Mouse (Mus musculus) CH12.LX (cell line): ENCODE data around the gene Scube3. TPM values are rescaled to one million over a fixed set of nuclear protein-coding genes. Genes with fewer than 3 reads are reported as not detected.

Source experiments
- DNase-seq: peaks from one replicate; pipeline ENCODE4 v3.0.0-alpha.2; 2013; ENCODE audit errors: extremely low read depth
- H3K27ac ChIP-seq: 2 replicates; pipeline ENCODE4 v1.5.1; 2012; ENCODE audit warnings: low read depth, mild to moderate bottlenecking, control low read depth, moderate library complexity; ENCODE audit not compliant: insufficient read depth
- H3K27me3 ChIP-seq: replicated peaks from 2 replicates; pipeline ENCODE3; 2012; ENCODE audit warnings: inconsistent platforms
- H3K36me3 ChIP-seq, 2 experiments: replicated peaks in 1 of 2; 2 replicates each; pipeline versions ENCODE3 to v1.6.1; 2012; ENCODE audit warnings: inconsistent platforms in 1 of 2, low read length in 1 of 2, mild to moderate bottlenecking in 1 of 2, mixed read lengths in 1 of 2, moderate library complexity in 1 of 2; ENCODE audit not compliant: control insufficient read depth in 1 of 2, insufficient read depth in 1 of 2
- H3K4me1 ChIP-seq, 2 experiments: 2 replicates each; pipeline ENCODE4 v1.6.1; 2012; ENCODE audit warnings: inconsistent platforms in 1 of 2, moderate library complexity in 1 of 2; ENCODE audit not compliant: insufficient read depth in 2 of 2, control insufficient read depth in 1 of 2
- H3K4me2 ChIP-seq: 2 replicates; pipeline ENCODE4 v1.6.1; 2012; ENCODE audit warnings: low read depth, mild to moderate bottlenecking, control low read depth; ENCODE audit not compliant: poor library complexity, insufficient read depth, severe bottlenecking
- H3K4me3 ChIP-seq, 3 experiments: fragments of 150-350 bp in 1 of 3; sonication (generic) in 1 of 3; replicated peaks in 1 of 3; 2 replicates each; pipeline versions ENCODE3 to v1.5.1; 2011 to 2012; ENCODE audit warnings: low read depth in 2 of 3, low read length in 2 of 3, mild to moderate bottlenecking in 2 of 3, moderate library complexity in 2 of 3, control low read depth in 1 of 3, improper control_type of control experiment in 1 of 3, inconsistent platforms in 1 of 3, mixed read lengths in 1 of 3; ENCODE audit not compliant: poor library complexity in 1 of 3
- H3K79me2 ChIP-seq: replicated peaks from 2 replicates; pipeline ENCODE4 v1.6.1; 2012; ENCODE audit warnings: mild to moderate bottlenecking, moderate library complexity; ENCODE audit not compliant: control insufficient read depth, poor library complexity, insufficient read depth, severe bottlenecking; ENCODE audit errors: extremely low read depth
- H3K9ac ChIP-seq: 2 replicates; pipeline ENCODE4 v1.6.1; 2012; ENCODE audit warnings: low read depth, mild to moderate bottlenecking, control low read depth, moderate library complexity; ENCODE audit not compliant: insufficient read depth
- H3K9me3 ChIP-seq: replicated peaks from 2 replicates; pipeline ENCODE3; 2012; ENCODE audit warnings: low read length, inconsistent platforms, mixed read lengths
- BHLHE40 ChIP-seq: IDR thresholded peaks from 2 replicates; pipeline ENCODE4 v1.6.1; 2011; ENCODE audit warnings: mild to moderate bottlenecking, low read depth, low read length, improper control_type of control experiment
- CHD1 ChIP-seq: IDR thresholded peaks from 2 replicates; pipeline ENCODE4 v1.6.1; 2012; ENCODE audit warnings: low read depth, low read length, improper control_type of control experiment, inconsistent platforms
- CTCF ChIP-seq, 2 experiments: IDR thresholded peaks in 1 of 2; conservative IDR thresholded peaks in 1 of 2; 2 replicates each; pipeline ENCODE4 v1.5.1; 2011 to 2012; ENCODE audit warnings: low read depth in 2 of 2, low read length in 2 of 2, improper control_type of control experiment in 1 of 2, inconsistent platforms in 1 of 2, mild to moderate bottlenecking in 1 of 2, moderate library complexity in 1 of 2
- E2F4 ChIP-seq: IDR thresholded peaks from 2 replicates; pipeline ENCODE4 v1.6.1; 2011; ENCODE audit warnings: low read depth, low read length, improper control_type of control experiment; ENCODE audit not compliant: insufficient replicate concordance
- EP300 ChIP-seq: IDR thresholded peaks from 2 replicates; pipeline ENCODE4 v1.6.1; 2011; ENCODE audit warnings: low read length, improper control_type of control experiment
- ETS1 ChIP-seq: conservative IDR thresholded peaks from 2 replicates; pipeline ENCODE4 v1.6.1; 2012; ENCODE audit warnings: low read depth, mild to moderate bottlenecking, inconsistent platforms, low read length, improper control_type of control experiment, moderate library complexity
- GABPA ChIP-seq: IDR thresholded peaks from 2 replicates; pipeline ENCODE4 v1.6.1; 2012; ENCODE audit warnings: low read depth, low read length, improper control_type of control experiment, inconsistent platforms; ENCODE audit not compliant: insufficient replicate concordance
- HCFC1 ChIP-seq: IDR thresholded peaks from 2 replicates; pipeline ENCODE4 v1.6.1; 2012; ENCODE audit warnings: low read depth, mild to moderate bottlenecking, inconsistent platforms, low read length, improper control_type of control experiment
- IRF4 ChIP-seq: IDR thresholded peaks from 2 replicates; pipeline ENCODE4 v1.6.1; 2014; ENCODE audit warnings: low read depth, mild to moderate bottlenecking, inconsistent platforms, low read length, improper control_type of control experiment
- MAFK ChIP-seq: IDR thresholded peaks from 2 replicates; pipeline ENCODE4 v1.6.1; 2011; ENCODE audit warnings: low read length, improper control_type of control experiment; ENCODE audit not compliant: insufficient replicate concordance
- MAZ ChIP-seq: IDR thresholded peaks from 2 replicates; pipeline ENCODE4 v1.6.1; 2012; ENCODE audit warnings: low read depth, mild to moderate bottlenecking, inconsistent platforms, low read length, improper control_type of control experiment, moderate library complexity
- MEF2A ChIP-seq: IDR thresholded peaks from 2 replicates; pipeline ENCODE4 v1.6.1; 2014; ENCODE audit warnings: low read depth, mild to moderate bottlenecking, inconsistent platforms, low read length, improper control_type of control experiment, borderline replicate concordance
- MYC ChIP-seq: IDR thresholded peaks from 2 replicates; pipeline ENCODE4 v1.6.1; 2011; ENCODE audit warnings: low read depth, mild to moderate bottlenecking, improper control_type of control experiment, low read length
- PAX5 ChIP-seq: IDR thresholded peaks from 2 replicates; pipeline ENCODE4 v1.6.1; 2012; ENCODE audit warnings: low read length, inconsistent platforms, mixed read lengths
- POLR2AphosphoS2 ChIP-seq: IDR thresholded peaks from 2 replicates; pipeline ENCODE4 v1.6.1; 2011; ENCODE audit warnings: low read depth, low read length, improper control_type of control experiment
- RAD21 ChIP-seq: IDR thresholded peaks from 2 replicates; pipeline ENCODE4 v1.6.1; 2011; ENCODE audit warnings: low read depth, mild to moderate bottlenecking, low read length, improper control_type of control experiment, moderate library complexity
- SIN3A ChIP-seq: IDR thresholded peaks from 2 replicates; pipeline ENCODE4 v1.6.1; 2012; ENCODE audit warnings: low read length, improper control_type of control experiment, inconsistent platforms
- SMC3 ChIP-seq: IDR thresholded peaks from 2 replicates; pipeline ENCODE4 v1.6.1; 2011; ENCODE audit warnings: low read depth, low read length, improper control_type of control experiment
- UBTF ChIP-seq: IDR thresholded peaks from 2 replicates; pipeline ENCODE4 v1.6.1; 2012; ENCODE audit warnings: low read depth, mild to moderate bottlenecking, inconsistent platforms, low read length, improper control_type of control experiment, moderate library complexity
- ZMIZ1 ChIP-seq: IDR thresholded peaks from 2 replicates; pipeline ENCODE4 v1.6.1; 2012; ENCODE audit warnings: low read depth, mild to moderate bottlenecking, inconsistent platforms, low read length, improper control_type of control experiment
- ZNF384 ChIP-seq: IDR thresholded peaks from 2 replicates; pipeline ENCODE4 v1.6.1; 2012; ENCODE audit warnings: low read depth, low read length, improper control_type of control experiment, inconsistent platforms
- dilution Hi-C: fragments of 300-500 bp; cut with MboI; formaldehyde crosslinking; loops from 2 replicates; pipeline ENCODE4 v1.14.3; 2020; ENCODE audit warnings: low sequenced_read_pairs; ENCODE audit not compliant: extremely low pct_unique_long_range_greater_than_20kb, extremely low pct_ligation_motif_present
- in situ Hi-C: fragments of 300-500 bp; cut with MboI; formaldehyde crosslinking; loops from 3 replicates; pipeline ENCODE4 v1.14.3; 2019; ENCODE audit warnings: low sequenced_read_pairs, low pct_ligation_motif_present, low pct_unique_long_range_greater_than_20kb, mixed read lengths
- polyA plus RNA-seq: library from polyadenylated mRNA; unstranded; fragments of >175 nt; gene quantifications from 2 replicates; pipeline ENCODE4 v1.2.1, GENCODE M21; 2012; ENCODE audit warnings: low read depth; ENCODE audit not compliant: insufficient read length
- total RNA-seq, 2 experiments: library from RNA; depleted of rRNA; stranded (reverse); fragments of 300-350 nt in 1 of 2; fragments of >200 nt in 1 of 2; gene quantifications; 2 replicates each; pipeline ENCODE4 v1.2.3; 2012 to 2014

Scube3 gene
- total and polyA plus RNA-seq, 3 experiments: 0.08 to 0.19 TPM; not detected in 1

DNA sequence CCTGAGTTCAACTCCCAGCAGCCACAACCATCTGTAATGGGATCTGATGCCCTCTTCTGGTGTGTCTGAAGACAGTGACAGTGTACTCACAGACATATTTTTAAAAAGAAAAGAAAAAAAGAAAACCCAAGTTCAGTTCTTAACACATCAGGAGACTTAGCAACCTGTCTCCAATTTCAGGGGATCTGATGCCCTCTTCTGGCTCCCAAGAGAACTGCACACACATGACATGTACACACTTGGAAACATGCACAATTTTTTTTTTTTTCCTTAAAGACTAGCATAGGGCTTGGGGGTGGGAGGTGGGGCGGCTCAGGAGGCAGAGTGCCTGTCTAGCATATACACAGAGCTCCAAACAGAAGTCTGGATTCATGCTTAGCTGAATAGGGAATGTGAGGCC is 41.3 kb upstream of the Scube3 start:
- H3K9ac ChIP-seq: no peak overlapping the region
- H3K4me2 ChIP-seq: no peak overlapping the region
- in situ Hi-C loops: no loop called here
- H3K4me3 ChIP-seq: no peak overlapping the region
- no peaks in the 10 kb centered on the region for H3K27me3 ChIP-seq
- H3K27ac ChIP-seq: no peak overlapping the region
- H3K9me3 ChIP-seq: peaks cover 16% of the 10 kb centered on the region
- TF ChIP-seq CTCF (conservative IDR thresholded peaks at IDR 0.05 in 1 of 2, IDR thresholded peaks at IDR 0.05 in 1 of 2; ENCODE audit: low read depth in 2 of 2, low read length in 2 of 2) (peak in 1 of 2 experiments; percentile 19; a peak in 2 of 4 replicates), EP300 (no peak), ZNF384 (no peak), E2F4 (no peak), CHD1 (no peak), SMC3 (no peak)
- no peaks in the 10 kb centered on the region for H3K79me2 ChIP-seq
- DNase-seq: no peak
- H3K4me1 ChIP-seq: peaks cover 7 to 19% of the 10 kb centered on the region in 2 experiments
- dilution Hi-C loops: no loop called here
- no peaks in the 10 kb centered on the region for H3K36me3 ChIP-seq

- DNase-seq: no peak
- Histone ChIP-seq H3K4me3 (no peak overlapping the region), H3K9me3 (peaks cover 16% of the 10 kb centered on the region), H3K79me2 (no peaks in the 10 kb centered on the region), H3K36me3 (no peaks in the 10 kb centered on the region), H3K9ac (no peak overlapping the region), H3K4me1 (peaks cover 7 to 19% of the 10 kb centered on the region in 2 experiments), H3K27me3 (no peaks in the 10 kb centered on the region), H3K4me2 (no peak overlapping the region), H3K27ac (no peak overlapping the region)
- dilution Hi-C loops (no loop called here), in situ Hi-C loops (no loop called here)
- TF ChIP-seq MYC: no peak
Observed at GRCm38 (mm10) chr17:28101284-28101887, 40.6 kb upstream of the Scube3 start.

DNA sequence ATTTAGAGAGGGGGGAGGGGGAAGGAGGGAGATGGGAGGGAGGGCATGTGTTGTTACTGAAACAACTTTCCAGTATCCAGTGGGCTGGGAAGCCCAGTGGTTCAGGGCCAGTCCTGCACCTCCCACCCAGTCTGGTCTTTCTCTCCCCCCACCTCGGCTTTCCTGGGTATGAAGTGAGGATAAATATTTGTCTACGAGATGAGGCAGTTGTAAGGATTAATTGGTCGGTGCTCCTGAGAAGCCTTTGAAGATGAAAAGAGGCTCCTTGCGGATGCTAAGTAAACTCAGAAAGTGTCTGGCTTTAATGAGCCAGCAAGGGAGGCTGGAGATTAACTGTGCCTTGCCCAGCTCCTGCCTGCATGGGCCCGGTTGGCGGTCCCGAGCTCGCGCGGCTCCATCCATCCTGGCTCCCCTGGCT is 40.0 kb upstream of the Scube3 start:
- Histone ChIP-seq H3K9ac (no peak overlapping the region), H3K9me3 (peaks cover 16% of the 10 kb centered on the region)
- TF ChIP-seq POLR2AphosphoS2 (no peak), ETS1 (no peak), IRF4 (no peak), CHD1 (no peak), BHLHE40 (no peak), SIN3A (no peak), MAFK (no peak), SMC3 (no peak), GABPA (no peak), E2F4 (no peak), HCFC1 (no peak), ZMIZ1 (no peak), MAZ (no peak), UBTF (no peak), RAD21 (no peak), CTCF (conservative IDR thresholded peaks at IDR 0.05 in 1 of 2, IDR thresholded peaks at IDR 0.05 in 1 of 2; ENCODE audit: low read depth in 2 of 2, low read length in 2 of 2) (no peak), MEF2A (no peak), PAX5 (no peak)

More for the DNA sequence above, 40.0 kb upstream of the Scube3 start:
- peaks cover 7 to 24% of the 10 kb centered on the region in 2 experiments for H3K4me1 ChIP-seq
- no peak overlapping the region for H3K4me2 ChIP-seq
- in situ Hi-C loops (no loop called here), dilution Hi-C loops (no loop called here)
- no peak for DNase-seq
- no peak overlapping the region for H3K4me3 ChIP-seq
- no peak overlapping the region for H3K27ac ChIP-seq
- no peaks in the 10 kb centered on the region for H3K79me2 ChIP-seq
- no peaks in the 10 kb centered on the region for H3K36me3 ChIP-seq
- no peaks in the 10 kb centered on the region for H3K27me3 ChIP-seq
